Mouse (Mus musculus): ENCODE measurements at regions not wholly inside any gene's neighbourhood (a gene's known extent, or its start where the extent isn't known, plus 50 kb on each side); places are given as distances from the start of the nearest gene placed in this dataset.

DNA sequence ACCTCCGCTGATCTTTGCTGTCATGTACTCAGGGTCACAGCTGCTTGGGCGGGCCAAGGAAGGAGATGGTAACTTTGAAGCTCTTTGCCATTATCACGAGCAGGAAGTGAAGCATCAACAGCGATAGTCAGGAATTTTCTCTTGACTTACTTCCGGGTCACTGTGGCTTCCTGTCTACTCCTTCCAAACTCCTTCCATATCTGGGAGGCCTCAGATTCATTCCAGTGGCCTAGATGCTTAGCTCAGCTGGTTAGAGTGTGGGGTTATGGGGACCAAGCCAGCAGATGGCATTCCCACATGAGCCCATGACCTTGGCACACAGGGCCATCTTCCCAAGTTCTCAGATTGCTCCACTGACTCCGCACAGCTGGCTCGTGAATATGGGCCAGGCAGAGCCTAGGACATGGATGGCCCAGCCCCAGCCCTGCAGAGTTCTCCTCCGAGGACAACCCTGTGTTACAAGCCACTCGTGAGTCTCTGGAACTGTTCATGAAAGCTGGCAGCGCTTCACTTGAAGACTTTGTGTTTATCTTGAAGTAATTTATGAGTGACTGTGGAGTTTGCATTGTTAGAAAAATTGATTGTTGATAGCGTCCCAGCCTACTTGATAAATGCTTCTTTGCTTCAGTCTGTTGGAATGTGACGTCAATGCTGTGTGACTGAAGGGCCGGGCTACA lies 133.2 kb downstream of the Slc30a10 start:
- no peaks in the 10 kb centered on the region for H3K9me3 ChIP-seq
- no peak overlapping the region for H3K9ac ChIP-seq
- H3K27ac ChIP-seq, result no peak overlapping the region
- no peak overlapping the region for H3K4me3 ChIP-seq
- 90% methylated on average over 13 of the region's 13 CpGs for WGBS
- no peaks in the 10 kb centered on the region for H3K36me3 ChIP-seq (replicated peaks)
- ATAC-seq (replicated peaks), result no peak
- H3K27me3 ChIP-seq (replicated peaks), result no peaks in the 10 kb centered on the region
- H3K4me1 ChIP-seq, result no peaks in the 10 kb centered on the region
- no peak overlapping the region for H3K4me2 ChIP-seq

DNA sequence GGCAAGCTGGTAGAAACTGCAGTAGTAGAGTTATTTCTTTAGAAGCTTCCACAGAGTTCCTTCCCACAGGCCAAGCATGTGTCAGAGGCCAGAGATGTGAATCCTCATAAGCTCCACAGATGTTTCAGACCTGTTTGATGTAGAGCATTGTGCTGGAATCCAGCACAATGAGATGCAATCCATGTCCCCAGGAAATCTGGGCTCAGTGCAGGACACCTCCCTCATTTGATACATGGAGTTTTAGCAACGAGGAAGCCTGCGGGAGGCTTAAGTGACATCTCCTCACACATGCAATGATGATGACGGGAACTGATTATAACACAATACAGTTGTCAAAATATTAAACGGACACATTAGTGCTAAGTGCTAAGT lies 133.7 kb downstream of the Slc30a10 start:
- H3K9me3 ChIP-seq, result no peaks in the 10 kb centered on the region
- no peak overlapping the region for H3K9ac ChIP-seq
- H3K4me1 ChIP-seq, result no peaks in the 10 kb centered on the region
- no peak for ATAC-seq (replicated peaks)
- H3K4me3 ChIP-seq, result no peak overlapping the region
- H3K27ac ChIP-seq, result no peak overlapping the region
- no peaks in the 10 kb centered on the region for H3K36me3 ChIP-seq (replicated peaks)
- H3K27me3 ChIP-seq (replicated peaks), result no peaks in the 10 kb centered on the region
- 83% methylated on average over 4 of the region's 4 CpGs for WGBS
- no peak overlapping the region for H3K4me2 ChIP-seq

DNA sequence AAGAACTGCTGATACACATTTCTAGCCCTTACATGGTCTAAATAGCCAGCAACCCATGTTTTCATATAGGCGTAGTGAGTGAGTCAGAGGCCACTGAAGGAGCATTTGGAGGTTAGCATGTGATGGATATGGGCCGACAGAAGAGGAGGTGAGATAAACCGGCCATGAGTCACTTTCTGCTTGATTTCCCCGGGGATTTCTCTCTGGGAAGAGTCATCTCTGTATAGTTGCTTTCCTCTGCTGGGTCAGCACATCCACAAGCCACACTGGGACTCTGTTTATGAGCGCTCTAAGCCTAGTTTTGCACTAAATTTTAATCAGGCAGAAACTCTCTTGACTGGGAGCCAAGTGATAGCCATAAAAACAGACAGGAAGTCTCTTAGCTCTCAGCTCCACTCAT lies 142.2 kb downstream of the Slc30a10 start:
- Histone ChIP-seq H3K27ac (no peak overlapping the region), H3K4me2 (no peak overlapping the region), H3K27me3 (replicated peaks) (no peaks in the 10 kb centered on the region), H3K9me3 (no peaks in the 10 kb centered on the region), H3K4me1 (no peaks in the 10 kb centered on the region), H3K4me3 (no peak overlapping the region), H3K9ac (no peak overlapping the region), H3K36me3 (replicated peaks) (no peaks in the 10 kb centered on the region)
- ATAC-seq (replicated peaks), result no peak
- WGBS, result 89% methylated on average over 5 of the region's 5 CpGs

DNA sequence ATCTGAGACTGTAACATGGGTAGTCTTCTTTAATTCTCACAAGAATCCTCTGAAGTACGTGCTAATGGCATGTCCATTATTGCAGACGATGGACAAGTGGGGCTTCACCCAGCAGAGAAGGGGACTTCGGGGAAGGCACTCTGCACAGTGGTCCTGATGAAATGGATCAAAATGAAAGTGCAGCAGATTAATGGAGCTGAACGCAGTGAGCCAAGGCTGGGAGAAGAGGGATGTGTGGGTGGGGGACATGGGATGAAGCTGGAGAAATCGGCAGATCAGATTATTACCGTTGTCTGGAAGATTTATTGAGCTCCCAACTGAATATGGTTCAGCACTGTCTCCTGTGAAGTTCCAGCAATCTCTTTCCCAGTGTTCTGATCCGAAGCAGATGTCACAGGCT lies 143.9 kb downstream of the Slc30a10 start:
- no peak overlapping the region for H3K9ac ChIP-seq
- H3K27me3 ChIP-seq (replicated peaks), result no peaks in the 10 kb centered on the region
- no peaks in the 10 kb centered on the region for H3K4me1 ChIP-seq
- no peaks in the 10 kb centered on the region for H3K36me3 ChIP-seq (replicated peaks)
- no peak for ATAC-seq (replicated peaks)
- no peak overlapping the region for H3K27ac ChIP-seq
- H3K4me3 ChIP-seq, result no peak overlapping the region
- no peak overlapping the region for H3K4me2 ChIP-seq
- 90% methylated on average over 7 of the region's 7 CpGs for WGBS
- no peaks in the 10 kb centered on the region for H3K9me3 ChIP-seq

DNA sequence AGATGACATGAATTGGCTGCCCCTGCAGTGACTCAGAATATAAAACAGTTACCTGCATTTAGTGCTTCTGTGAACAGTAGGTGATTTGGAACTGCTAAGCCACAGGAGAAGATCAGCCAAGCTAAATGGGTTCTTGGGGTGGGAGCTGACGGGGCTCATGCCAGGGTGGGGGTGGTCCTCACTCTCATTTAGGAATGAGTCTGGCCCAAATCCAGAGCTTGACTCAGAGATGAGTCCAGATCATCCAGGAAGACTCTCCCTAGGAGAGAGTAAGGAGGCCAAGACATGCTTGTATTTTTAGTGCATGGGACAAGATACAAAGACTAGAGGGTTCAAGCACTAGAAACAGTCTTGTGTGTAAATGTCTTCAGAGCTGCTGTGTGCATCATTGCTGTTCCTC lies 146.5 kb downstream of the Slc30a10 start:
- Histone ChIP-seq H3K9ac (no peak overlapping the region), H3K4me2 (no peak overlapping the region), H3K4me1 (no peaks in the 10 kb centered on the region), H3K27me3 (replicated peaks) (no peaks in the 10 kb centered on the region), H3K36me3 (replicated peaks) (no peaks in the 10 kb centered on the region), H3K9me3 (no peaks in the 10 kb centered on the region), H3K27ac (no peak overlapping the region), H3K4me3 (no peak overlapping the region)
- WGBS, result 87% methylated on average over 1 of the region's 1 CpGs
- ATAC-seq (replicated peaks), result no peak

DNA sequence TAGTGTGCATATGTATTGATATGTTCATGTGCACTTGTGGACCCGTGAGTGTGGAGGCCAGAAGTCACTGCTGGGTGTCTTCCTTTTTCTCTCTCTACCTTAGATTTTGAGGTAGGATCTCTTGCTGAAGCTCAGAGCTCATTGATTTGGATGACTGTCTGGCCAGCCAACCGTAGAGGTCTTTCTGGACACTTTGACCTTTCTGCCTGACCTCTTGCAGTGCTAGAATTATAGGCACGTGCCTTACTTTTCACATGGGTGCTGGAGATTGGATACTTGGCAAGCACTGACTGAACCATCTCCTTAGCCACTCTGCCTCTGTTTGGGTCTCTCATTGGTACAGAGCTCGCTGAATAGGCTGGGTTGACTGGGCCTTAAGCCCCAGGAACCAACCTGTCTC lies 151.3 kb downstream of the Slc30a10 start:
- Histone ChIP-seq H3K4me2 (no peak overlapping the region), H3K36me3 (replicated peaks) (no peaks in the 10 kb centered on the region), H3K9me3 (no peaks in the 10 kb centered on the region), H3K27ac (no peak overlapping the region), H3K4me1 (no peaks in the 10 kb centered on the region), H3K9ac (no peak overlapping the region), H3K4me3 (no peak overlapping the region), H3K27me3 (replicated peaks) (no peaks in the 10 kb centered on the region)
- ATAC-seq (replicated peaks), result no peak
- WGBS, result 75% methylated on average over 4 of the region's 4 CpGs

DNA sequence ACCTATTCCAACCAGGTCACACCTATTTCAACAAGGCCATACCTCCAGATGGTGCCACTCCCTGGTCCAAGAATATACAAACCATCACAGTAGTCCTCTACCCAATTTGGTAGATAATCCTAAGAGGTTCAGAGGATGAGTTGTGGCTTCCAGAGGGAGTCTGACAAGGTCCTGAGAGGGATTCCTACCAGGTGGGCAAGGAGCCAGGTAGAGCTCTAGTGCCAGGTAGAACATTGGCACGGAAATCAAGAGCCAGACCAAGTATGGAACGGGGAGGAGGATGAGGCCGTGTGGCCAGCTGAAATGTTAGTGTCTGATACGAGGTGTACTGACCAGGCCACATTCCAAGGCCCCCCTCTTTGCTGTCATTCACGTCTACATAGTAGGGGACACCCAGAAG lies 153.0 kb downstream of the Slc30a10 start:
- Histone ChIP-seq H3K27ac (no peak overlapping the region), H3K27me3 (replicated peaks) (no peaks in the 10 kb centered on the region), H3K4me3 (no peak overlapping the region), H3K36me3 (replicated peaks) (no peaks in the 10 kb centered on the region), H3K4me2 (no peak overlapping the region), H3K9me3 (no peaks in the 10 kb centered on the region), H3K4me1 (no peaks in the 10 kb centered on the region), H3K9ac (no peak overlapping the region)
- ATAC-seq (replicated peaks), result no peak
- 85% methylated on average over 5 of the region's 5 CpGs for WGBS

DNA sequence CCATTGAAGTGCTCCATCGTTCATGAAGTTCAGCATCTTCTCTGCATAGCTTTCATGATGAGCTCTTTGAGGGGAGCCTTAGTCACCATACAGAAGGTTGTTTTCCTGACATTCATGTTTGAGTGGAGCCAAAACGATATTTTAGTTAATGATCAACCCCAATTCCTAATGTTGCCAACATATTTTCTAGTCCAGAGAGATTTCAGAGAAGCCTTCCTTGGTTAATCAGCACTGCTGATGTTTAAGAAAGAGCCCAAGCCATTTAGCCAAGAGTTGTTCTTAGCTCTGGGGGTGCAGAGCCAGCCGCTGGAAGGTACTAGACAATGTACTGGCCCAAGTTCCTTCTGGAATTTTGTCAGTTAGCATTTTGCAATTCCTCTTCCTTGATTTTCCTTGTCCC lies 153.8 kb downstream of the Slc30a10 start:
- Histone ChIP-seq H3K4me2 (no peak overlapping the region), H3K27ac (no peak overlapping the region), H3K9me3 (no peaks in the 10 kb centered on the region), H3K4me3 (no peak overlapping the region), H3K27me3 (replicated peaks) (no peaks in the 10 kb centered on the region), H3K36me3 (replicated peaks) (no peaks in the 10 kb centered on the region), H3K9ac (no peak overlapping the region), H3K4me1 (no peaks in the 10 kb centered on the region)
- ATAC-seq (replicated peaks), result no peak
- 94% methylated on average over 3 of the region's 3 CpGs for WGBS

DNA sequence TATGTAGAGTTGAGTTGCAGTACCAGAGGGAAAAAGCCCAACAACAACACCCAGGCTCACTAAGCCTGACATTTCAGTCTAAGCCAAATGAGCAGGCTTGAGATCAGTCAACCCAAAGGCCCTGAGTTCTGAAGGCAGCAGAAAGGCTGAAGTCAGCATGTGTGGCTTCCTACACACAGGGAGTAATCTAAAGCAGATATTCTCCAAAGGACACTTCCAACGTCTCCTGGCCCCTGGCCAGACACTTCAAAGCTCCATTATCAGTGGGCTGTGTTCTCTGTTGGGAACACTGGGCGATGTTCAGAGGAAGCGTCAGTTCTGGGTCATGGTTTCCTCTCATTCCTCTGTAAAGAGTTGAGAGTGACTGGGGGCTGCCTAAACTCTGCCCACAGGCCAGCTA lies 155.9 kb downstream of the Slc30a10 start:
- ATAC-seq (replicated peaks), result no peak
- H3K4me3 ChIP-seq, result no peak overlapping the region
- WGBS, result 68% methylated on average over 3 of the region's 3 CpGs
- no peak overlapping the region for H3K9ac ChIP-seq
- no peaks in the 10 kb centered on the region for H3K9me3 ChIP-seq
- H3K27me3 ChIP-seq (replicated peaks), result no peaks in the 10 kb centered on the region
- no peaks in the 10 kb centered on the region for H3K4me1 ChIP-seq
- H3K36me3 ChIP-seq (replicated peaks), result no peaks in the 10 kb centered on the region
- no peak overlapping the region for H3K27ac ChIP-seq
- H3K4me2 ChIP-seq, result no peak overlapping the region

DNA sequence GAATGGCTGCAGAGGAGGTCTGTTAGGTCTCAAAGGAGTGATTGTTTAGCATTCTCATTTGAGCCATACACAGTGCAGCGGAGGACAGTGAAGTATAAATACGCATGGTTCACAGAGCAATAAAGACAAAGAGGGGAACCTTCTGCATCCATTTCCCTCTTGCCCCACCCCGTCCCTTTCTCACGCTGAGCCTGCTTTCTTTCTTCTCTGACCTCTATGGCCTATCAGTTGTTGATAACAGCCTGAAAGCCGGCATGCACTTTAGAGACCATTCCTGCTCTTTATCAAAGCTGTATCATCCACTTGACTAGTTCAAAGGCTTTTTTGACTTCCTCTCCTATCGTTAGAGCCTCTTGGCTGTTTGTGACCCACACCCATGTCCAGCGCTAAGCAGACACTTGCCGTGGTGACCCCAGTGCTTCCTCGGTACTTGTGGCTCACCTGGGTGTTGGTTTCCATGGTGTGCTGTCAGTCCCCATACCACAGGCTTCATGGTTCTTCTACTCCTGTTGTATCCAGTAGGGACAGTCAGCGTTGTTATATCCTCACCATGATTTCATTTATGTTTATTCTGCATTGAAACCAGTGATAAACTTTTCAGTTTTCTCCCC lies 161.3 kb downstream of the Slc30a10 start:
- Histone ChIP-seq H3K9ac (no peak overlapping the region), H3K9me3 (no peaks in the 10 kb centered on the region), H3K27ac (no peak overlapping the region), H3K4me3 (no peak overlapping the region), H3K4me1 (no peaks in the 10 kb centered on the region), H3K36me3 (replicated peaks) (no peaks in the 10 kb centered on the region), H3K27me3 (replicated peaks) (no peaks in the 10 kb centered on the region), H3K4me2 (no peak overlapping the region)
- 51% methylated on average over 10 of the region's 10 CpGs for WGBS
- no peak for ATAC-seq (replicated peaks)

DNA sequence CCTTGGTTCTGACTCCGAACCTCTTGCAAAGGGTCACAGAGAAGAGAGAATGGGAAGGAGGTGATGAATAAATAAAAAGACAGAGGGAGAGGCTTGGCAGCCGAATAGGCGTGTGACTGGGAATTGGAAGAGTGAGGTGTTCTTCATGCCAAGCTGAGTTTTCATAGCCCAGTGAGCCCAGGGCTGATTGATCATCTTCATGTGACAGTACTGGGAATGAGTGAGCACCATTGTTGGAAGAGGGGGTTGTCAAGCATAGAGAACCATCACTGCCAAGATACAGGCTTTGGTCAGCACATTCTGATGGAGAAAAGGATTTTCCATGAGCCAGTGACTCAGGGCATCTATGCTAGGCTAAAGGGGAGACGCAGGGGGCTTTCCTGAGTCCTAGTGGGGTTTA lies 163.0 kb downstream of the Slc30a10 start:
- 78% methylated on average over 4 of the region's 4 CpGs for WGBS
- Histone ChIP-seq H3K9ac (no peak overlapping the region), H3K4me3 (no peak overlapping the region), H3K4me1 (no peaks in the 10 kb centered on the region), H3K27me3 (replicated peaks) (no peaks in the 10 kb centered on the region), H3K36me3 (replicated peaks) (no peaks in the 10 kb centered on the region), H3K4me2 (no peak overlapping the region), H3K27ac (no peak overlapping the region), H3K9me3 (no peaks in the 10 kb centered on the region)
- no peak for ATAC-seq (replicated peaks)

DNA sequence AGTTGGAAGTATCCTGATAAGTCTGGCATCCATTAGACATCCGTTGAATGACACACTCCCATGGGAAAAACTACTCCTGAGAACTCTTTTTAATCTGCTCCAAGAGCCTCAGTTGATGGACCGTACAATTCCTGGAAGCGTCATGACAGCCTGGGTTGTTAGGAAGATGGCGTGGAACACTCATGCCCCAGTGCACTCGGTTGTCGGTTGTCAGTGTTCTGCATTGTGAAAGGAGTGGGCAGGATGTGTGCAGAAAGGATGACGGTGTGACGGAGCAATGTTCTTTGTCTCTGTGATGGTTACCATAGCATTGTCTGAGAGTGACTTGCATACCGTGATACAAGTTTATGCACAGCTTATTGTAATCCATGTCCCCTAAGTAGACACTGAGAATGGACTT lies 164.4 kb downstream of the Slc30a10 start:
- no peak for ATAC-seq (replicated peaks)

DNA sequence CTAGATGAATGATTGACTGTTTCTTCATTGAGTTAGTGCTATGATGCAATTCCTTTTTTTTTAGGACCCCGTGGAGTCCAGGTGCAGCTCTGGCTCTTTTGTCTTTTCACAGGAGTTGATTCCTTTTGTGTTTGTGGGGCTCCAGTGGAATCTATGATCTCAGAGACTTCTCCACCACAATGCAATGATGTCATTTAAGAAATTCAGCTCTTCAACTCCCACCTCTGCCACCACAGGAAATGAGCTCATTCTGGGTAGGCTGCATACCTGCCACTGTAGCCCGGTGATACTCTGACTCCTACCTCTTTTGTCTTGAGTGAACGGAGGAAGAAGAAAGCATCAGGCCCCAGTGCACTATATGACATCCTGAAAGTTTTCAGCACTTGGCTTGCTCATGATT lies 173.8 kb downstream of the Slc30a10 start:
- WGBS, result 78% methylated on average over 3 of the region's 3 CpGs
- H3K27ac ChIP-seq, result no peak overlapping the region
- no peak for ATAC-seq (replicated peaks)
- H3K36me3 ChIP-seq (replicated peaks), result no peaks in the 10 kb centered on the region
- no peaks in the 10 kb centered on the region for H3K4me1 ChIP-seq
- no peak overlapping the region for H3K9ac ChIP-seq
- no peaks in the 10 kb centered on the region for H3K9me3 ChIP-seq
- no peaks in the 10 kb centered on the region for H3K27me3 ChIP-seq (replicated peaks)
- no peak overlapping the region for H3K4me3 ChIP-seq
- H3K4me2 ChIP-seq, result no peak overlapping the region

More for the DNA sequence above, 164.4 kb downstream of the Slc30a10 start:
- Histone ChIP-seq H3K9me3 (no peaks in the 10 kb centered on the region), H3K9ac (no peak overlapping the region), H3K36me3 (replicated peaks) (no peaks in the 10 kb centered on the region), H3K27ac (no peak overlapping the region), H3K4me2 (no peak overlapping the region), H3K4me3 (no peak overlapping the region), H3K4me1 (no peaks in the 10 kb centered on the region), H3K27me3 (replicated peaks) (no peaks in the 10 kb centered on the region)
- WGBS, result 62% methylated on average over 9 of the region's 9 CpGs
